ENCODE assay signal across 8 mouse cellular contexts in the genomic region with DNA sequence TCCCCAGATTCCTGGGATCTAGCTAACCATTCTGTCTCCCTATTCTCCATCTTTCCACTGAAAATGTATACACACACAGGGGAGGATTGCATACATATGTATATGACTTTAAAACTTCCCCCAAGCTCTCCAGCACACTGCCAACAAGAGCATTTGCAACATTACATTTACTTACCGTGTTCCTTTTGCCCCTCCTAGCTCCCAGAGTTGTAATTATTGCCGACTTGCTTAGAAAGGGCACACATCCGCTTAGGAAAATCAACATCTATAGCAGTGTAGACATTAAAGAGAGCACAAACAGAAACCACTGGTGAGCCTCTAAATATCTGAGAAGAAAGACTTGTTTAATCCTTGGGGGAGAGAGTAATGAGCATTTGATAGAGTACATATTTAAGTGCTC. TPM values are rescaled to one million over a fixed set of nuclear protein-coding genes. Genes with fewer than 3 reads are reported as not detected.
DNase-seq lines count a peak whose midpoint lies in the region; ATAC-seq lines count a peak whose summit lies in the region.

No protein-coding gene starts in this region.

- peak overlapping the region; percentile 99; the same call in 1 of the 2 replicates for H3K27ac ChIP-seq in kidney, embryonic 15.5 days
- peak overlapping the region; percentile 97; the same call in 1 of the 2 replicates for H3K27ac ChIP-seq in embryonic facial prominence, embryonic 12.5 days
- H3K27ac ChIP-seq in intestine, embryonic 16.5 days (ENCODE audit: low read length), result no peak overlapping the region

- no peak for DNase-seq in kidney, postnatal 25 days
- DNase-seq in naive thymus-derived CD4-positive, alpha-beta T cell, adult 2 months (ENCODE audit: low read depth), result peak; percentile 28
- no peak for DNase-seq in spleen, postnatal 14 days (ENCODE audit: low spot score in 2 of 2)
- no peak for DNase-seq in right cerebral cortex, adult 18-20 months
- DNase-seq in kidney, postnatal 10 days, result no peak

- peaks cover 37% of the 10 kb centered on the region for H3K4me1 ChIP-seq in kidney, embryonic 15.5 days
- peaks cover 13% of the 10 kb centered on the region; the same call in 1 of the 2 replicates for H3K4me1 ChIP-seq in embryonic facial prominence, embryonic 12.5 days
- H3K4me1 ChIP-seq in intestine, embryonic 16.5 days (ENCODE audit: control insufficient read depth, insufficient read depth, low read length), result peaks cover 12% of the 10 kb centered on the region

- H3K27me3 ChIP-seq in kidney, embryonic 15.5 days, result no peaks in the 10 kb centered on the region
- no peaks in the 10 kb centered on the region for H3K27me3 ChIP-seq in embryonic facial prominence, embryonic 12.5 days
- H3K27me3 ChIP-seq in intestine, embryonic 16.5 days (replicated peaks; ENCODE audit: control insufficient read depth, insufficient read depth, low read length), result no peaks in the 10 kb centered on the region

- H3K4me2 ChIP-seq in kidney, embryonic 15.5 days, result peak overlapping the region; percentile 90
- H3K4me2 ChIP-seq in embryonic facial prominence, embryonic 12.5 days (replicated peaks), result peak overlapping the region; percentile 68
- peak overlapping the region; percentile 49 for H3K4me2 ChIP-seq in intestine, embryonic 16.5 days (ENCODE audit: low read depth, low read length)

- 45% methylated on average over 3 of the region's 3 CpGs for WGBS in kidney, embryonic 15.5 days
- whole genome bisulfite sequencing in embryonic facial prominence, embryonic 12.5 days, result 58% methylated on average over 3 of the region's 3 CpGs
- WGBS in intestine, embryonic 16.5 days, result 32% methylated on average over 3 of the region's 3 CpGs

- H3K9ac ChIP-seq in kidney, embryonic 15.5 days, result no peak overlapping the region
- H3K9ac ChIP-seq in embryonic facial prominence, embryonic 12.5 days, result 0 out of 2 replicates have a peak overlapping the region, but pooled peaks have one; percentile 69
- peak overlapping the region; percentile 90 for H3K9ac ChIP-seq in intestine, embryonic 16.5 days (ENCODE audit: low read depth, low read length)

- H3K4me3 ChIP-seq in kidney, embryonic 15.5 days (replicated peaks), result peak overlapping the region; percentile 84
- peak overlapping the region; percentile 61 for H3K4me3 ChIP-seq in embryonic facial prominence, embryonic 12.5 days
- H3K4me3 ChIP-seq in intestine, embryonic 16.5 days (ENCODE audit: low read length), result peak overlapping the region; percentile 70; the same call in 1 of the 2 replicates

- ATAC-seq in kidney, embryonic 15.5 days (replicated peaks; ENCODE audit: low FRiP score), result no peak
- ATAC-seq in embryonic facial prominence, embryonic 12.5 days (ENCODE audit: insufficient number of reproducible peaks, insufficient read depth, low FRiP score, low TSS enrichment), result no peak
- ATAC-seq in intestine, embryonic 16.5 days, result no peak

- H3K9me3 ChIP-seq in kidney, embryonic 15.5 days (replicated peaks), result no peaks in the 10 kb centered on the region
- H3K9me3 ChIP-seq in embryonic facial prominence, embryonic 12.5 days, result no peaks in the 10 kb centered on the region
- no peaks in the 10 kb centered on the region for H3K9me3 ChIP-seq in intestine, embryonic 16.5 days (ENCODE audit: control insufficient read depth, low read length)

- H3K36me3 ChIP-seq in kidney, embryonic 15.5 days, result peaks cover 7% of the 10 kb centered on the region
- H3K36me3 ChIP-seq in embryonic facial prominence, embryonic 12.5 days, result no peaks in the 10 kb centered on the region
- H3K36me3 ChIP-seq in intestine, embryonic 16.5 days (ENCODE audit: control insufficient read depth, insufficient read depth, low read length), result no peaks in the 10 kb centered on the region

RNA-seq across cellular contexts. Expression of a gene that starts 1.2 kb away (rescaled TPM):
- 17.7 and 20.2 TPM in 2 replicates for polyA plus RNA-seq in kidney, embryonic 15.5 days (2015; fragmentation: Nextera tagmentation; extraction: Ambion mirVana)
- 21.6 and 23.6 TPM in 2 replicates for polyA plus RNA-seq in embryonic facial prominence, embryonic 12.5 days (2016; fragmentation: Nextera tagmentation; extraction: Ambion mirVana)
- 17.1 and 19.5 TPM in 2 replicates for polyA plus RNA-seq in intestine, embryonic 16.5 days (2015; fragmentation: Nextera tagmentation; extraction: Ambion mirVana)
